Mouse (Mus musculus): ENCODE data around the gene Hist1h3a.
A peak's percentile ranks its signal among the peaks of the same experiment; 100 is the strongest.
"Not testable (repeated sequence)": the region's sequence is repeated elsewhere in the genome, so short reads cannot be mapped to it uniquely, and the experiment has no call there.

Gene Hist1h3a

GRCm38 (mm10) chr13:23763586-23764323 is 1.6 kb upstream of the Hist1h3a start, which contains the start of gene Hist1h1a:
TSS of gene Hist1h1a (plus strand) at chr13:23763666.
- DNase-seq (ENCODE audit: low read depth, low spot score): peak; percentile 94
- no peaks in the 10 kb centered on the region for H3K27me3 ChIP-seq (ENCODE audit: control insufficient read depth, insufficient read depth, low read length, poor library complexity, severe bottlenecking)

GRCm38 (mm10) chr13:23763242-23763585 is 1.0 kb upstream of the Hist1h3a start:
- no peaks in the 10 kb centered on the region for H3K36me3 ChIP-seq (ENCODE audit: control insufficient read depth, insufficient read depth, low read length, poor library complexity, severe bottlenecking)
- no peak for DNase-seq (ENCODE audit: low read depth, low spot score)
- H3K27me3 ChIP-seq (ENCODE audit: control insufficient read depth, insufficient read depth, low read length, poor library complexity, severe bottlenecking): no peaks in the 10 kb centered on the region

More at GRCm38 (mm10) chr13:23763586-23764323, 1.6 kb upstream of the Hist1h3a start, which contains the start of gene Hist1h1a:
- no peaks in the 10 kb centered on the region for H3K36me3 ChIP-seq (ENCODE audit: control insufficient read depth, insufficient read depth, low read length, poor library complexity, severe bottlenecking)

GRCm38 (mm10) chr13:23760972-23761864 is 968 bp downstream of the Hist1h3a start, which contains the start of gene Hist1h4a:
TSS of gene Hist1h4a (minus strand) at chr13:23761230.
- H3K36me3 ChIP-seq (ENCODE audit: control insufficient read depth, insufficient read depth, low read length, poor library complexity, severe bottlenecking): no peaks in the 10 kb centered on the region
- no peaks in the 10 kb centered on the region for H3K27me3 ChIP-seq (ENCODE audit: control insufficient read depth, insufficient read depth, low read length, poor library complexity, severe bottlenecking)
- DNase-seq (ENCODE audit: low read depth, low spot score): peak; percentile 99

GRCm38 (mm10) chr13:23760240-23760971 is 1.8 kb downstream of the Hist1h3a start:
- H3K27me3 ChIP-seq (ENCODE audit: control insufficient read depth, insufficient read depth, low read length, poor library complexity, severe bottlenecking): no peaks in the 10 kb centered on the region
- no peaks in the 10 kb centered on the region for H3K36me3 ChIP-seq (ENCODE audit: control insufficient read depth, insufficient read depth, low read length, poor library complexity, severe bottlenecking)
- DNase-seq (ENCODE audit: low read depth, low spot score): peak; percentile 59

GRCm38 (mm10) chr13:23759916-23760239 is 2.3 kb downstream of the Hist1h3a start:
- no peaks in the 10 kb centered on the region for H3K27me3 ChIP-seq (ENCODE audit: control insufficient read depth, insufficient read depth, low read length, poor library complexity, severe bottlenecking)
- no peak for DNase-seq (ENCODE audit: low read depth, low spot score)
- no peaks in the 10 kb centered on the region for H3K36me3 ChIP-seq (ENCODE audit: control insufficient read depth, insufficient read depth, low read length, poor library complexity, severe bottlenecking)

GRCm38 (mm10) chr13:23759251-23759771 is 2.9 kb downstream of the Hist1h3a start:
- Histone ChIP-seq H3K36me3 (ENCODE audit: control insufficient read depth, insufficient read depth, low read length, poor library complexity, severe bottlenecking) (no peaks in the 10 kb centered on the region), H3K27me3 (ENCODE audit: control insufficient read depth, insufficient read depth, low read length, poor library complexity, severe bottlenecking) (no peaks in the 10 kb centered on the region)
- no peak for DNase-seq (ENCODE audit: low read depth, low spot score)

GRCm38 (mm10) chr13:23757921-23758320 is 4.3 kb downstream of the Hist1h3a start:
- DNase-seq (ENCODE audit: low read depth, low spot score): no peak
- no peaks in the 10 kb centered on the region for H3K27me3 ChIP-seq (ENCODE audit: control insufficient read depth, insufficient read depth, low read length, poor library complexity, severe bottlenecking)
- H3K36me3 ChIP-seq (ENCODE audit: control insufficient read depth, insufficient read depth, low read length, poor library complexity, severe bottlenecking): no peaks in the 10 kb centered on the region

- DNase-seq (ENCODE audit: low read depth, low spot score): peak; percentile 52
- H3K27me3 ChIP-seq (ENCODE audit: control insufficient read depth, insufficient read depth, low read length, poor library complexity, severe bottlenecking): no peaks in the 10 kb centered on the region
- no peaks in the 10 kb centered on the region for H3K36me3 ChIP-seq (ENCODE audit: control insufficient read depth, insufficient read depth, low read length, poor library complexity, severe bottlenecking)
Observed at GRCm38 (mm10) chr13:23757211-23757773, 4.9 kb downstream of the Hist1h3a start.

- no peaks in the 10 kb centered on the region for H3K36me3 ChIP-seq (ENCODE audit: control insufficient read depth, insufficient read depth, low read length, poor library complexity, severe bottlenecking)
- DNase-seq (ENCODE audit: low read depth, low spot score): peak; percentile 95
- H3K27me3 ChIP-seq (ENCODE audit: control insufficient read depth, insufficient read depth, low read length, poor library complexity, severe bottlenecking): no peaks in the 10 kb centered on the region
Observed at GRCm38 (mm10) chr13:23756790-23757189, 5.4 kb downstream of the Hist1h3a start, which contains the start of gene Hist1h4b. TSS of gene Hist1h4b (plus strand) at chr13:23757013.

GRCm38 (mm10) chr13:23755000-23755399 is 7.2 kb downstream of the Hist1h3a start:
- Histone ChIP-seq H3K36me3 (ENCODE audit: control insufficient read depth, insufficient read depth, low read length, poor library complexity, severe bottlenecking) (no peaks in the 10 kb centered on the region), H3K27me3 (ENCODE audit: control insufficient read depth, insufficient read depth, low read length, poor library complexity, severe bottlenecking) (no peaks in the 10 kb centered on the region)
- DNase-seq (ENCODE audit: low read depth, low spot score): no peak

- DNase-seq (ENCODE audit: low read depth, low spot score): no peak
- no peaks in the 10 kb centered on the region for H3K36me3 ChIP-seq (ENCODE audit: control insufficient read depth, insufficient read depth, low read length, poor library complexity, severe bottlenecking)
- no peaks in the 10 kb centered on the region for H3K27me3 ChIP-seq (ENCODE audit: control insufficient read depth, insufficient read depth, low read length, poor library complexity, severe bottlenecking)
Observed at GRCm38 (mm10) chr13:23753314-23754078, 8.7 kb downstream of the Hist1h3a start.

GRCm38 (mm10) chr13:23752742-23753172 is 9.4 kb downstream of the Hist1h3a start:
- H3K36me3 ChIP-seq (ENCODE audit: control insufficient read depth, insufficient read depth, low read length, poor library complexity, severe bottlenecking): no peaks in the 10 kb centered on the region
- no peaks in the 10 kb centered on the region for H3K27me3 ChIP-seq (ENCODE audit: control insufficient read depth, insufficient read depth, low read length, poor library complexity, severe bottlenecking)
- no peak for DNase-seq (ENCODE audit: low read depth, low spot score)

GRCm38 (mm10) chr13:23752067-23752741 is 10.0 kb downstream of the Hist1h3a start, which contains the start of gene Hist1h3b:
TSS of gene Hist1h3b (plus strand) at chr13:23752267.
- not testable (repeated sequence) for H3K36me3 ChIP-seq (ENCODE audit: control insufficient read depth, insufficient read depth, low read length, poor library complexity, severe bottlenecking)

More at GRCm38 (mm10) chr13:23752067-23752741, 10.0 kb downstream of the Hist1h3a start, which contains the start of gene Hist1h3b:
- DNase-seq (ENCODE audit: low read depth, low spot score): peak; percentile 90
- H3K27me3 ChIP-seq (ENCODE audit: control insufficient read depth, insufficient read depth, low read length, poor library complexity, severe bottlenecking): not testable (repeated sequence)
